Mouse (Mus musculus): Measurements from ENCODE around the gene Ldb1. TPM values are rescaled to one million over a fixed set of nuclear protein-coding genes. Genes with fewer than 3 reads are reported as not detected.

The Ldb1 gene
- polyA plus RNA-seq, 1 experiment from 2014 or later = 93.1 TPM

GRCm38 (mm10) chr19:46073285-46073684 lies 28.3 kb upstream of the Ldb1 start:
- Histone ChIP-seq H3K27me3 (ENCODE audit: control insufficient read depth, insufficient read depth, low read length) (no peaks in the 10 kb centered on the region), H3K4me2 (ENCODE audit: low read depth, low read length) (no peak overlapping the region), H3K4me1 (ENCODE audit: control insufficient read depth, insufficient read depth, low read length) (peaks cover 9% of the 10 kb centered on the region), H3K27ac (ENCODE audit: low read depth, low read length) (no peak overlapping the region), H3K9me3 (ENCODE audit: control insufficient read depth, low read length) (no peaks in the 10 kb centered on the region), H3K9ac (replicated peaks; ENCODE audit: low read depth, low read length) (no peak overlapping the region), H3K36me3 (ENCODE audit: control insufficient read depth, insufficient read depth, low read length) (peaks cover 15% of the 10 kb centered on the region), H3K4me3 (ENCODE audit: low read depth, low read length) (no peak overlapping the region)
- WGBS = 92% methylated on average over 7 of the region's 7 CpGs
- ATAC-seq (ENCODE audit: low read depth) = no peak

- Histone ChIP-seq H3K27ac (ENCODE audit: low read depth, low read length) (no peak overlapping the region), H3K4me1 (ENCODE audit: control insufficient read depth, insufficient read depth, low read length) (no peaks in the 10 kb centered on the region), H3K27me3 (ENCODE audit: control insufficient read depth, insufficient read depth, low read length) (no peaks in the 10 kb centered on the region), H3K4me3 (ENCODE audit: low read depth, low read length) (no peak overlapping the region), H3K9me3 (ENCODE audit: control insufficient read depth, low read length) (no peaks in the 10 kb centered on the region), H3K9ac (replicated peaks; ENCODE audit: low read depth, low read length) (no peak overlapping the region), H3K36me3 (ENCODE audit: control insufficient read depth, insufficient read depth, low read length) (peaks cover 57% of the 10 kb centered on the region), H3K4me2 (ENCODE audit: low read depth, low read length) (no peak overlapping the region)
- WGBS = 83% methylated on average over 10 of the region's 10 CpGs
- no peak for ATAC-seq (ENCODE audit: low read depth)
Measured at GRCm38 (mm10) chr19:46068054-46068453, 23.0 kb upstream of the Ldb1 start.

- peaks cover 8% of the 10 kb centered on the region; the same call in 1 of the 2 replicates for H3K4me1 ChIP-seq (ENCODE audit: control insufficient read depth, insufficient read depth, low read length)
- no peak overlapping the region for H3K4me3 ChIP-seq (ENCODE audit: low read depth, low read length)
- no peak overlapping the region for H3K4me2 ChIP-seq (ENCODE audit: low read depth, low read length)
- no peaks in the 10 kb centered on the region for H3K27me3 ChIP-seq (ENCODE audit: control insufficient read depth, insufficient read depth, low read length)
- H3K27ac ChIP-seq (ENCODE audit: low read depth, low read length) = no peak overlapping the region
- H3K9ac ChIP-seq (replicated peaks; ENCODE audit: low read depth, low read length) = no peak overlapping the region
- WGBS = 88% methylated on average over 6 of the region's 6 CpGs
- no peaks in the 10 kb centered on the region for H3K9me3 ChIP-seq (ENCODE audit: control insufficient read depth, low read length)
- H3K36me3 ChIP-seq (ENCODE audit: control insufficient read depth, insufficient read depth, low read length) = peaks cover 36% of the 10 kb centered on the region
- no peak for ATAC-seq (ENCODE audit: low read depth)
Measured at GRCm38 (mm10) chr19:46060845-46061244, 15.8 kb upstream of the Ldb1 start.

- no peak overlapping the region for H3K27ac ChIP-seq (ENCODE audit: low read depth, low read length)
- H3K9ac ChIP-seq (replicated peaks; ENCODE audit: low read depth, low read length) = no peak overlapping the region
- H3K9me3 ChIP-seq (ENCODE audit: control insufficient read depth, low read length) = no peaks in the 10 kb centered on the region
- H3K27me3 ChIP-seq (ENCODE audit: control insufficient read depth, insufficient read depth, low read length) = no peaks in the 10 kb centered on the region
- 95% methylated on average over 7 of the region's 7 CpGs for WGBS
- H3K4me1 ChIP-seq (ENCODE audit: control insufficient read depth, insufficient read depth, low read length) = peaks cover 8% of the 10 kb centered on the region; the same call in 1 of the 2 replicates
- no peak for ATAC-seq (ENCODE audit: low read depth)
- H3K4me3 ChIP-seq (ENCODE audit: low read depth, low read length) = no peak overlapping the region
- peaks cover 15% of the 10 kb centered on the region for H3K36me3 ChIP-seq (ENCODE audit: control insufficient read depth, insufficient read depth, low read length)
- no peak overlapping the region for H3K4me2 ChIP-seq (ENCODE audit: low read depth, low read length)
Measured at GRCm38 (mm10) chr19:46058466-46058865, 13.5 kb upstream of the Ldb1 start.

- peak; percentile 55 for ATAC-seq (ENCODE audit: low read depth)
- Histone ChIP-seq H3K9ac (replicated peaks; ENCODE audit: low read depth, low read length) (peak overlapping the region; percentile 57), H3K4me2 (ENCODE audit: low read depth, low read length) (peak overlapping the region; percentile 78), H3K27ac (ENCODE audit: low read depth, low read length) (peak overlapping the region; percentile 72), H3K9me3 (ENCODE audit: control insufficient read depth, low read length) (no peaks in the 10 kb centered on the region), H3K36me3 (ENCODE audit: control insufficient read depth, insufficient read depth, low read length) (peaks cover 1% of the 10 kb centered on the region; the same call in 1 of the 2 replicates), H3K4me3 (ENCODE audit: low read depth, low read length) (peak overlapping the region; percentile 66), H3K4me1 (ENCODE audit: control insufficient read depth, insufficient read depth, low read length) (peaks cover 8% of the 10 kb centered on the region; the same call in 1 of the 2 replicates), H3K27me3 (ENCODE audit: control insufficient read depth, insufficient read depth, low read length) (no peaks in the 10 kb centered on the region)
- under 1% methylated on average over 33 of the region's 42 CpGs for WGBS
Measured at GRCm38 (mm10) chr19:46056947-46057607, 12.1 kb upstream of the Ldb1 start.

GRCm38 (mm10) chr19:46056388-46056946 lies 11.5 kb upstream of the Ldb1 start:
- Histone ChIP-seq H3K4me1 (ENCODE audit: control insufficient read depth, insufficient read depth, low read length) (peaks cover 8% of the 10 kb centered on the region; the same call in 1 of the 2 replicates), H3K9me3 (ENCODE audit: control insufficient read depth, low read length) (no peaks in the 10 kb centered on the region), H3K4me3 (ENCODE audit: low read depth, low read length) (peak overlapping the region; percentile 66), H3K36me3 (ENCODE audit: control insufficient read depth, insufficient read depth, low read length) (no peaks in the 10 kb centered on the region), H3K9ac (replicated peaks; ENCODE audit: low read depth, low read length) (peak overlapping the region; percentile 57), H3K4me2 (ENCODE audit: low read depth, low read length) (peak overlapping the region; percentile 78), H3K27me3 (ENCODE audit: control insufficient read depth, insufficient read depth, low read length) (no peaks in the 10 kb centered on the region), H3K27ac (ENCODE audit: low read depth, low read length) (peak overlapping the region; percentile 72)
- peak; percentile 97 for ATAC-seq (ENCODE audit: low read depth)
- under 1% methylated on average over 52 of the region's 52 CpGs for whole genome bisulfite sequencing

- Histone ChIP-seq H3K9me3 (ENCODE audit: control insufficient read depth, low read length) (no peaks in the 10 kb centered on the region), H3K36me3 (ENCODE audit: control insufficient read depth, insufficient read depth, low read length) (no peaks in the 10 kb centered on the region), H3K9ac (replicated peaks; ENCODE audit: low read depth, low read length) (no peak overlapping the region), H3K4me2 (ENCODE audit: low read depth, low read length) (peak overlapping the region; percentile 78), H3K4me1 (ENCODE audit: control insufficient read depth, insufficient read depth, low read length) (peaks cover 8% of the 10 kb centered on the region; the same call in 1 of the 2 replicates), H3K27ac (ENCODE audit: low read depth, low read length) (no peak overlapping the region), H3K4me3 (ENCODE audit: low read depth, low read length) (peak overlapping the region; percentile 66), H3K27me3 (ENCODE audit: control insufficient read depth, insufficient read depth, low read length) (no peaks in the 10 kb centered on the region)
- ATAC-seq (ENCODE audit: low read depth) = peak; percentile 81
- WGBS = 2% methylated on average over 11 of the region's 11 CpGs
Measured at GRCm38 (mm10) chr19:46055752-46056387, 10.9 kb upstream of the Ldb1 start.

GRCm38 (mm10) chr19:46050462-46050861 lies 5.4 kb upstream of the Ldb1 start:
- Histone ChIP-seq H3K4me2 (ENCODE audit: low read depth, low read length) (no peak overlapping the region), H3K36me3 (ENCODE audit: control insufficient read depth, insufficient read depth, low read length) (no peaks in the 10 kb centered on the region), H3K4me1 (ENCODE audit: control insufficient read depth, insufficient read depth, low read length) (peaks cover 3% of the 10 kb centered on the region; the same call in 1 of the 2 replicates), H3K27ac (ENCODE audit: low read depth, low read length) (no peak overlapping the region), H3K9ac (replicated peaks; ENCODE audit: low read depth, low read length) (no peak overlapping the region), H3K27me3 (ENCODE audit: control insufficient read depth, insufficient read depth, low read length) (no peaks in the 10 kb centered on the region), H3K9me3 (ENCODE audit: control insufficient read depth, low read length) (no peaks in the 10 kb centered on the region), H3K4me3 (ENCODE audit: low read depth, low read length) (no peak overlapping the region)
- no peak for ATAC-seq (ENCODE audit: low read depth)
- 95% methylated on average over 2 of the region's 2 CpGs for WGBS

- H3K9ac ChIP-seq (replicated peaks; ENCODE audit: low read depth, low read length) = no peak overlapping the region
- no peaks in the 10 kb centered on the region for H3K27me3 ChIP-seq (ENCODE audit: control insufficient read depth, insufficient read depth, low read length)
- ATAC-seq (ENCODE audit: low read depth) = no peak
- no peak overlapping the region for H3K4me2 ChIP-seq (ENCODE audit: low read depth, low read length)
- no peaks in the 10 kb centered on the region for H3K9me3 ChIP-seq (ENCODE audit: control insufficient read depth, low read length)
- no peak overlapping the region for H3K4me3 ChIP-seq (ENCODE audit: low read depth, low read length)
- WGBS = 65% methylated on average over 4 of the region's 4 CpGs
- H3K4me1 ChIP-seq (ENCODE audit: control insufficient read depth, insufficient read depth, low read length) = peaks cover 5% of the 10 kb centered on the region
- H3K27ac ChIP-seq (ENCODE audit: low read depth, low read length) = no peak overlapping the region
- H3K36me3 ChIP-seq (ENCODE audit: control insufficient read depth, insufficient read depth, low read length) = no peaks in the 10 kb centered on the region
Measured at GRCm38 (mm10) chr19:46049129-46049528, 4.1 kb upstream of the Ldb1 start.

All from neural tube, embryonic 14.5 days (tissue).